Mouse (Mus musculus) gonadal fat pad, adult 2 months (tissue): ENCODE data around the gene Afm. TPM values are rescaled to one million over a fixed set of nuclear protein-coding genes. Genes with fewer than 3 reads are reported as not detected.

Source experiments
- polyA plus RNA-seq: library from polyadenylated mRNA; depleted of rRNA; stranded (reverse); fragments of >200 nt; gene quantifications from 2 replicates; pipeline ENCODE4 v1.2.3, GENCODE M21; 2012; rRNA removed

The Afm gene
- polyA plus RNA-seq, 1 experiment: 0.09 TPM

Other genes with a start within 250 kb of the Afm start
- 34.5 and 38.9 TPM in 2 replicates for gene Ankrd17, start 152.4 kb upstream of the Afm start, polyA plus RNA-seq
- gene Gm9958, start 151.7 kb upstream of the Afm start, polyA plus RNA-seq: 2.5 and 3.2 TPM in 2 replicates
- gene Alb, start 58.0 kb upstream of the Afm start, polyA plus RNA-seq: 4.6 and 38.7 TPM in 2 replicates
- gene Afp, start 28.2 kb upstream of the Afm start, polyA plus RNA-seq: 0.05 and 0.14 TPM in 2 replicates
- gene 5830473C10Rik, start 42.2 kb downstream of the Afm start, polyA plus RNA-seq: 0.14 TPM in 2 replicates
- gene Rassf6, start 121.7 kb downstream of the Afm start, polyA plus RNA-seq: 1.5 and 1.7 TPM in 2 replicates
- 0.24 TPM in 1 of 2 replicates, not detected in the other for gene Cxcl5, start 240.4 kb downstream of the Afm start, polyA plus RNA-seq
- 1.0 and 1.9 TPM in 2 replicates for gene Ppbp, start 249.6 kb downstream of the Afm start, polyA plus RNA-seq